Mouse (Mus musculus): ENCODE measurements around the gene Nckap5. TPM values are rescaled to one million over a fixed set of nuclear protein-coding genes. Genes with fewer than 3 reads are reported as not detected.
"Not testable (repeated sequence)": the region's sequence is repeated elsewhere in the genome, so short reads cannot be mapped to it uniquely, and the experiment has no call there.

Nckap5 gene
- polyA plus RNA-seq, 2 experiments from 2014 or later, result 0.51 to 0.56 TPM

- no peak for ATAC-seq
These were observed 676.9 kb downstream of the Nckap5 start for GRCm38 (mm10) chr1:126153516-126154234.

GRCm38 (mm10) chr1:126152217-126152616 is 678.4 kb downstream of the Nckap5 start:
- ATAC-seq, result no peak

DNA sequence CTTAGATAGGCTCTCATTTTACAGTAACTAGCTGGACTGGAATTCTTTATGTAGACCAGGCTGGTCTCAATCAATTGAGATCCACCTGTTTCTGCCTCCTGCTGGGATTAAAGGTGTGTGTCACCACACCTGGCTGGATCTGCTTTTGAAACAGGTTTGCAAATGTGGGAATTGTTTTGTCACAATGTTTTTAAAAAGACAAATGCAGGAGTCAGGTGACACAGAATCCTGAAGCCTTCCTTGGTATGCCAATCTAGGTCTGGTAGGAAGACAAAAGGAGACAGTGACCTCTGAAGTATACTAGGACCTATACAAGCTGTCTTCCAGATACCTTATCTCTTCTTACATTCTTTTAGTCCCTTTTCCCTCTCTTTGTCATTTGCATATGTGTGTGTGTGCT is 680.6 kb downstream of the Nckap5 start:
- ATAC-seq, result no peak

DNA sequence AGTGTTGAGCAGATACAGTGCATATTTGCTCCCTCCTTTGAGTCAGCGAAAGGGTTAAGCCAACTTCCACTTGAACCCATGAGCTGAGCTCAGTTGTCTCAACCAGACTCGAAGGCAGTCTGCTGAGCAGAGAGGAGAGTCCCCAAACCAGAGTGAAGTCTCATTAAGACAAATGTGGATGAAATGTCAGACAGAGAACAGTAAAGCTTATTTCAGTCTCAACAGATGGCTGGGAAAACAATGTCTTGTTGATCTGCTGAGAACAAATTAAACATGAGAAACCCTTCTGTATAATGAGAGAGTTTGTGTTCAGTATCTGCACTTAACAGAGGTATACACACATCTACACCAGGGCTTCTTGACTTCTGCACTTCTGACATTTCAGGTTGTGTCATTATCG is 694.9 kb downstream of the Nckap5 start:
- ATAC-seq, result no peak

GRCm38 (mm10) chr1:126132316-126132715 is 698.3 kb downstream of the Nckap5 start:
- no peak for ATAC-seq

DNA sequence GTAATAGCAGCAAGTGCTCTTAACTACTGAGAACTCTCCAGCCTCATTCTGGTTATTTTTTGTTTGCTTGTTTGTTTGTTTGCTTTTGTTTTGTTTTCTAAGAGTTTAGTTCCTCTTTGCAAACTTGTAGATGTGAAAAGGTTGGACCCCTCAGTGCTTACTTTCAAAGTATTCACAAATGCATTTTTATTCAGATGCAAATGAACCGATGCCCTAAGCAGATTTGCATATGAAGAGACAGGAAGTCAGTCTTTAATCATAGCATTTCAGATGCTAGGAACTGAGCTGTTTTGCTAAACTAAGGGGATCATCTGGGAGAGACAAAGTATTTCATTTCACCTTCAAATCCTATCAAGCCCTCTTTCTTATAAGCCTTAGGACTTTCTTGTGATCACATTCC is 701.5 kb downstream of the Nckap5 start:
- no peak for ATAC-seq

DNA sequence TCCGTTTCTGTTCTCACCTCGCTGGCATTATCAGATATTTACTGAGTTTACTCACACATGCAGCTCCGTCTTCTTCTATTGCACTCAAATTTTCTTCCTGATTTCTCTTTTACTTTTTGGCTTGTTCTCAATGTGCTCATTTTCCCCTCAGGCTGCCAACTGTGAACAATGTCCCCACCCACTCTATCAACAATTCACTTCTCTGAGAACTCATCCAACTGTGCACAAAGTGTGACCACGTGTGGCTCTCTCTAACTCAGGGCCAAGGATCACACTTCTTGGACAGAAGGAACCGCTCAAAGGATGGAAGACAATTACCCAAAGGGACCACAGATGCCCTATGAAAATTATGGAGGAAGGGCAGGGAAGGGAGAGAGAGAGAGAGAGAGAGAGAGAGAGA is 707.5 kb downstream of the Nckap5 start:
- ATAC-seq, result no peak

GRCm38 (mm10) chr1:126120506-126120905 is 710.1 kb downstream of the Nckap5 start:
- no peak for ATAC-seq

- ATAC-seq, result no peak
These were observed 714.6 kb downstream of the Nckap5 start for GRCm38 (mm10) chr1:126116034-126116433.

GRCm38 (mm10) chr1:126105673-126106256 is 724.8 kb downstream of the Nckap5 start:
- ATAC-seq, result no peak

DNA sequence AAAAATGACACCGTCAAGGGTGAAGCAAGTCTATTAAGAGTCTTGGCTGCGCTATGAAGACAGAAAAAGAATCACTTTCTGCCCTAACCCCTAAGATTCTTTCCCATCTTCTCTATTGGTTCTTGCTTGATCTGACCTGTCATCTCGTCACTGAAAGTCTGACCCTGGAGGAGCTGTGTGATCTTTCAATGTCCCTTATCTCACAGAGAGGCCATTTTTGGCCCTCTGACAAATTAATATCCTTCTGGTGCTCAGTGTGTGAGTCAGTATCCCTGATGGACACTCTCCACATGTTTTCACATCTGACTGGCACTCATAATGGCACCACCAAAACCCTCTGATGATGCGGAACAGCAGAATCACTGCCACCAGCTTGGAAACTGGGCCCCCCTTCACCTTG is 736.3 kb downstream of the Nckap5 start:
- no peak for ATAC-seq

DNA sequence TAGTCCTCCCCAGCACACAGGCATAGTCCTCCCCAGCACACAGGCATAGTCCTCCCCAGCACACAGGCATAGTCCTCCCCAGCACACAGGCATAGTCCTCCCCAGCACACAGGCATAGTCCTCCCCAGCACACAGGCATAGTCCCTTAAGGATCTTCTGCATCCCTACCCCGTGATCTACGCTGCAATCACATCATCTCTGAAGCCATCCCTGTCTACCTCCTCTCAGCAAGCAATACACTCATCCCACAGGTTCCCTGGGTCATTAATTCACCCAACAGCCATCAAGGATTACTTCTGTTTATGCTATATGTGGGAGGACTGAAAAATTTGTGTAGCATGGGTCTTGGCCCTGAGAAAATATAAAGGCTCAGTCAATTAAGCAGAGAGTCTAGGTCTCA is 738.6 kb downstream of the Nckap5 start:
- ATAC-seq, result not testable (repeated sequence)

DNA sequence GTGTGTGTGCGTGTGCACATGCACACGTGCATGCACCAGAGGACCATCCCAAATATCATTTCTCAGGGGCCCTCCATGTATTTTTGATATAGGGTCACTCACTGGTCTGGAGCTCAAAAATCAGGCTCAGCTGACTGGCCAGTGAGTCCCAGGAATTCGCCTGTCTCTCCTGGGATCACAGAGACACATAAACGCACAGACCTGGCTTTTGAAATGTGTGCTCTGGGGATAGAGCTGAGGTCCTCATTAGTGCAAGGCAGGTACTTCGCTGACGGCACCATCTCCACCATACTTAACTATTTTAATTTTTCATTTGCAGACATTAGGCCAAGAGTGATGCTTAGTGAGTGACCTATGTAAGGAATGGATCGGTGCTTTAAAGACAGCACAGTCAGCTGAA is 743.4 kb downstream of the Nckap5 start:
- no peak for ATAC-seq

GRCm38 (mm10) chr1:126076312-126076711 is 754.3 kb downstream of the Nckap5 start:
- no peak for ATAC-seq

DNA sequence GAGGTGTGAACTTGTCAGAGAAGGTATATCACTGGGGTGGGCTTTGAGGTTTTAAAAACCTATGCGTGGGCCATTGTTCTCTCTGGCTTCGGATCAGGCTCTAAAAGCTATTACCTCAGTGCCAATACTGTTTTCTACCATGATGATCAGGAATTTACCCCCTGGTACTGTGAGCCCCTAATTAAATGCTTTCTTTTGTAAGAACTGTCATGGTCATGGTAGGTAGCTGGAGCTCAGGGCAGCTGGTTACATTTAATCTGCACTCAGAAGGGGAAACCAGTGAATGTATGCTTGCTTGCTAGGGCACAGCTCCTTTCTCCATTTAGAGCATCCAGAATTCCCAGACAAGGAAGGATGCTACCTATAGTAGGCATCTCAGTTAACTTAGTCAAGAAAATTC is 759.7 kb downstream of the Nckap5 start:
- no peak for ATAC-seq

DNA sequence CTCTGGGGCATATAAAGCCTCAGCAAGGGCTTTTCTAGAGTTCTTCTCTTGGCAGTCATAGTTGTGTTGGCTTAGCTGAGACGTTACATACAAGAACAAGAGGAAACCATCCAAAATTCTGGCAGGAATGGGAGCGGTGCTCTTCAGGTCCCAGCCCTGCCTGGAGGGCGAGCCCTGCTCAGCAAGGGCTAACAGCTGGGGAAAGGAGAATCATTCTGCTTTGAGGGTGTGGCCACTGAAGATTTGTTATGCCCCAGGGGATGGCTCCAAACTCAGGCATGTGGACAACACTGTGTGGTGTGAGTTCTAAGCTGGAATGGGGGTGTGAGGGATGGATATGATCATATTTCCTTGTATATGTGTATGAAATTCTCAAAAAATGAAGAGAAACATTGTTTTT is 779.1 kb downstream of the Nckap5 start:
- ATAC-seq, result no peak

DNA sequence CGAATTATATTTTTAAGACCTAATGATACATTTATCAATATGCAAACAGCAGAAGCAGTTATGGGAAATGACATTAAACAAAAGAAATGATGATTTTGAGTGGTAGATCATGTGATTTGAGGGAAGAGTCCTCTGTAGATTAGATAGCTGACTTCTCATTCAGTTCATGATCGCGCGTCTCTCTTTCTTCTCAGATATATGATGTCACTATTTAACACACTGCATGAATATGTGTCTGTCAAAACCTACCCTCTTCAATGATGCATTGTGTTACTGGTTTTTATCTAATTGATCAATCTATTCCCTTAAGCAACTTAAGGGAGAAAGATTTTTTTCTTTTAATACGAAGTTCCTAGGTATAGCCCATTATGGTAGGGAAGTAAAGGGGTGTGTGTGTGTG is 787.7 kb downstream of the Nckap5 start:
- ATAC-seq, result no peak

GRCm38 (mm10) chr1:126027536-126027935 is 803.1 kb downstream of the Nckap5 start:
- ATAC-seq, result no peak

- no peak for ATAC-seq
These were observed 806.1 kb downstream of the Nckap5 start for GRCm38 (mm10) chr1:126024518-126024917.

DNA sequence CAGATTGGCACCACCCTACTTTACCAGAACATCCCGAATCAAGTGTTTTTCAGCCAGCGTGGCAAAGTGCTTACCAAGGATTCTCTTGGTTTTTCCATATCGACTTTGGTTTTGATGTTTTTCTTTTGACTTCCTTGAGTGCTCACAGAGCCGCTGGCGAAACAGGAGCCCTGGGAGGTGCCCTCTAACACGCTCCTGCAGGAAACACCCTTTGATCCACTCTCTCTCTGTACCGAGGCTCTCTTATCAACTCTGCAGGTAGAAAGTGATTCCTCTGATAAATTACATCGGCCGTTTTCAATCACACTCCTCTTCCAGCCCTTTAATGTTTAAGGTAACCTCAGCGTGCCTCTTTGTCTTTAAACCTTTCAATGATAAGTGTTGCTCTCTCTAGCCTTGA is 807.6 kb downstream of the Nckap5 start:
- no peak for ATAC-seq

- ATAC-seq, result not testable (repeated sequence)
These were observed 811.9 kb downstream of the Nckap5 start for GRCm38 (mm10) chr1:126018654-126019053.

DNA sequence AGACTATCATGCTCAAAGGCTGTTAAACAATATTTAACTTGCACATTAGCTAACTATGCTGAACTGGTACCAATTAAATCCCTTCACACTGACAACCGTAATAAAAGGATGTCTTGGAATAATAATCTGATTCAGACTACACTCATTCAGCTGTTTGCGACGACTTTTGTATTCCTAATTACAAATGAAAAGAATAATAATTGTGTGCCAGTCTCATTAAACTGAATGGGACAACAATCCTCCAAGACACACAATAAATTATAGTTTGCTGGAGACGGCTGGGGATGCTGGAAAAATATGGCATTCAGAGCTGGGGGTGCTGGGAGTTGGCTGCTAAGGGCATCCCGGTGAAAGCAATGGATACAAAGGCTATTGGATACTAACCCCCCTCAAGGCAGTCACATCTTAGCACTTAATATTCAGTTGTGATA is 818.9 kb downstream of the Nckap5 start:
- ATAC-seq, result no peak

GRCm38 (mm10) chr1:126007571-126007970 is 823.0 kb downstream of the Nckap5 start:
- ATAC-seq, result no peak

- ATAC-seq, result no peak
These were observed 824.9 kb downstream of the Nckap5 start for GRCm38 (mm10) chr1:126005672-126006071.

DNA sequence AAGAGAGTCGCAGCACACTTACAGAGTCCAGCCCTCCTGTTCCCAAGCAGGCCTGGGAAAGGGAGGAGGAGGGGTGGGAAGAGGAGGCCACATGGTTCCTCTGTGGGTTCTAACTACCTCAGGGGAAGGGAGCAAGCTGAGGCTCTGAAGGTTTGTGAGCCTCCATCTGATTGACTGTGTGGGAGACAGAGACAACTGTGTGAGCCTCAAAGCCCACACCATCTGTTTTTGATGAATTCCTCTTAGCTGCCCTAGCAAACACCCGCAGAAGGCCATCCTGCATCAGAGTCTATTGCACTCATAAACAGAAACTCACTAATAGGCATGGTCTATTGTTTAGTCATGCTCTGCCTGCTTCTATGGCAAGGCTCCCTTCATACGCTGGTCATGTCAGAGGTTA is 834.1 kb downstream of the Nckap5 start:
- ATAC-seq, result no peak

Data from activated CD4-positive, CD25-positive, alpha-beta regulatory T cell, adult 4 months (primary cell).